Mouse (Mus musculus) CH12.LX (cell line): ENCODE data around the gene Borcs7. TPM values are rescaled to one million over a fixed set of nuclear protein-coding genes. Genes with fewer than 3 reads are reported as not detected.

Experiments
- DNase-seq: peaks from one replicate; pipeline ENCODE4 v3.0.0-alpha.2; 2013; ENCODE audit errors: extremely low read depth
- H3K27ac ChIP-seq: 2 replicates; pipeline ENCODE4 v1.5.1; 2012; ENCODE audit warnings: low read depth, mild to moderate bottlenecking, control low read depth, moderate library complexity; ENCODE audit not compliant: insufficient read depth
- H3K27me3 ChIP-seq: replicated peaks from 2 replicates; pipeline ENCODE3; 2012; ENCODE audit warnings: inconsistent platforms
- H3K36me3 ChIP-seq, 2 experiments: replicated peaks in 1 of 2; 2 replicates each; pipeline versions ENCODE3 to v1.6.1; 2012; ENCODE audit warnings: inconsistent platforms in 1 of 2, low read length in 1 of 2, mild to moderate bottlenecking in 1 of 2, mixed read lengths in 1 of 2, moderate library complexity in 1 of 2; ENCODE audit not compliant: control insufficient read depth in 1 of 2, insufficient read depth in 1 of 2
- H3K4me1 ChIP-seq, 2 experiments: 2 replicates each; pipeline ENCODE4 v1.6.1; 2012; ENCODE audit warnings: inconsistent platforms in 1 of 2, moderate library complexity in 1 of 2; ENCODE audit not compliant: insufficient read depth in 2 of 2, control insufficient read depth in 1 of 2
- H3K4me2 ChIP-seq: 2 replicates; pipeline ENCODE4 v1.6.1; 2012; ENCODE audit warnings: low read depth, mild to moderate bottlenecking, control low read depth; ENCODE audit not compliant: poor library complexity, insufficient read depth, severe bottlenecking
- H3K4me3 ChIP-seq, 3 experiments: fragments of 150-350 bp in 1 of 3; sonication (generic) in 1 of 3; replicated peaks in 1 of 3; 2 replicates each; pipeline versions ENCODE3 to v1.5.1; 2011 to 2012; ENCODE audit warnings: low read depth in 2 of 3, low read length in 2 of 3, mild to moderate bottlenecking in 2 of 3, moderate library complexity in 2 of 3, control low read depth in 1 of 3, improper control_type of control experiment in 1 of 3, inconsistent platforms in 1 of 3, mixed read lengths in 1 of 3; ENCODE audit not compliant: poor library complexity in 1 of 3
- H3K79me2 ChIP-seq: replicated peaks from 2 replicates; pipeline ENCODE4 v1.6.1; 2012; ENCODE audit warnings: mild to moderate bottlenecking, moderate library complexity; ENCODE audit not compliant: control insufficient read depth, poor library complexity, insufficient read depth, severe bottlenecking; ENCODE audit errors: extremely low read depth
- H3K9ac ChIP-seq: 2 replicates; pipeline ENCODE4 v1.6.1; 2012; ENCODE audit warnings: low read depth, mild to moderate bottlenecking, control low read depth, moderate library complexity; ENCODE audit not compliant: insufficient read depth
- H3K9me3 ChIP-seq: replicated peaks from 2 replicates; pipeline ENCODE3; 2012; ENCODE audit warnings: low read length, inconsistent platforms, mixed read lengths
- BHLHE40 ChIP-seq: IDR thresholded peaks from 2 replicates; pipeline ENCODE4 v1.6.1; 2011; ENCODE audit warnings: mild to moderate bottlenecking, low read depth, low read length, improper control_type of control experiment
- CHD1 ChIP-seq: IDR thresholded peaks from 2 replicates; pipeline ENCODE4 v1.6.1; 2012; ENCODE audit warnings: low read depth, low read length, improper control_type of control experiment, inconsistent platforms
- MAZ ChIP-seq: IDR thresholded peaks from 2 replicates; pipeline ENCODE4 v1.6.1; 2012; ENCODE audit warnings: low read depth, mild to moderate bottlenecking, inconsistent platforms, low read length, improper control_type of control experiment, moderate library complexity
- MXI1 ChIP-seq: IDR thresholded peaks from 2 replicates; pipeline ENCODE4 v1.6.1; 2011; ENCODE audit warnings: mild to moderate bottlenecking, low read depth, low read length, improper control_type of control experiment
- MYC ChIP-seq: IDR thresholded peaks from 2 replicates; pipeline ENCODE4 v1.6.1; 2011; ENCODE audit warnings: low read depth, mild to moderate bottlenecking, improper control_type of control experiment, low read length
- PAX5 ChIP-seq: IDR thresholded peaks from 2 replicates; pipeline ENCODE4 v1.6.1; 2012; ENCODE audit warnings: low read length, inconsistent platforms, mixed read lengths
- POLR2AphosphoS2 ChIP-seq: IDR thresholded peaks from 2 replicates; pipeline ENCODE4 v1.6.1; 2011; ENCODE audit warnings: low read depth, low read length, improper control_type of control experiment
- RAD21 ChIP-seq: IDR thresholded peaks from 2 replicates; pipeline ENCODE4 v1.6.1; 2011; ENCODE audit warnings: low read depth, mild to moderate bottlenecking, low read length, improper control_type of control experiment, moderate library complexity
- RCOR1 ChIP-seq: conservative IDR thresholded peaks from 2 replicates; pipeline ENCODE4 v1.6.1; 2012; ENCODE audit warnings: low read depth, mild to moderate bottlenecking, inconsistent platforms, low read length, improper control_type of control experiment
- SIN3A ChIP-seq: IDR thresholded peaks from 2 replicates; pipeline ENCODE4 v1.6.1; 2012; ENCODE audit warnings: low read length, improper control_type of control experiment, inconsistent platforms
- SMC3 ChIP-seq: IDR thresholded peaks from 2 replicates; pipeline ENCODE4 v1.6.1; 2011; ENCODE audit warnings: low read depth, low read length, improper control_type of control experiment
- TBP ChIP-seq: conservative IDR thresholded peaks from 2 replicates; pipeline ENCODE4 v1.6.1; 2011; ENCODE audit warnings: low read depth, low read length, improper control_type of control experiment
- UBTF ChIP-seq: IDR thresholded peaks from 2 replicates; pipeline ENCODE4 v1.6.1; 2012; ENCODE audit warnings: low read depth, mild to moderate bottlenecking, inconsistent platforms, low read length, improper control_type of control experiment, moderate library complexity
- ZC3H11A ChIP-seq: IDR thresholded peaks from 2 replicates; pipeline ENCODE4 v1.6.1; 2012; ENCODE audit warnings: low read depth, mild to moderate bottlenecking, inconsistent platforms, low read length, improper control_type of control experiment
- ZNF384 ChIP-seq: IDR thresholded peaks from 2 replicates; pipeline ENCODE4 v1.6.1; 2012; ENCODE audit warnings: low read depth, low read length, improper control_type of control experiment, inconsistent platforms
- dilution Hi-C: fragments of 300-500 bp; cut with MboI; formaldehyde crosslinking; loops from 2 replicates; pipeline ENCODE4 v1.14.3; 2020; ENCODE audit warnings: low sequenced_read_pairs; ENCODE audit not compliant: extremely low pct_unique_long_range_greater_than_20kb, extremely low pct_ligation_motif_present
- in situ Hi-C: fragments of 300-500 bp; cut with MboI; formaldehyde crosslinking; loops from 3 replicates; pipeline ENCODE4 v1.14.3; 2019; ENCODE audit warnings: low sequenced_read_pairs, low pct_ligation_motif_present, low pct_unique_long_range_greater_than_20kb, mixed read lengths
- polyA plus RNA-seq: library from polyadenylated mRNA; unstranded; fragments of >175 nt; gene quantifications from 2 replicates; pipeline ENCODE4 v1.2.1, GENCODE M21; 2012; ENCODE audit warnings: low read depth; ENCODE audit not compliant: insufficient read length
- total RNA-seq, 2 experiments: library from RNA; depleted of rRNA; stranded (reverse); fragments of 300-350 nt in 1 of 2; fragments of >200 nt in 1 of 2; gene quantifications; 2 replicates each; pipeline ENCODE4 v1.2.3; 2012 to 2014

Gene Borcs7
- total and polyA plus RNA-seq, 3 experiments: 6.6 to 14.5 (median 7.6) TPM

DNA sequence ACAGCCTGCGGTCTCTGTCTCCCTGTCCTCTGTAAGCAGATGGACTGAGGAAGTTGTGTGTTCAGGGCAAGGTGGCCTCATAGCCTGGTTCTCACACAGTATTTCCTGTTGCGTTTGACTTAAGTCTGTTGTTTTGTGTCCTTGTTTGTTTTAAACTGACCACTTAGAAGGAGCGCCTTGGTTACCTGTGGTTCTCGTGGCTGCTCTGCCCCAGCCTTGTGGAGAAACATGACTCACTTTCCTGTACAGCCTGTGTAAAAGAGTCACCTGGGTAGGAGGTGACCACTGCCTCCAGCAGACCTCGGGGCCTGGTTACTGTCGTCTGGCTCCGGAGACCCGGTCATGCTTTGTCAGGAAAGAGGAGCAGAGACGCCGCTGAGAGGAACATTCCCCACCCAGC lies 34.1 kb upstream of the Borcs7 start:
- no peak overlapping the region for H3K4me2 ChIP-seq
- TF ChIP-seq PAX5 (no peak), ZNF384 (no peak), CHD1 (no peak), TBP (no peak), MYC (no peak), SIN3A (no peak), RAD21 (no peak), MAZ (no peak), MXI1 (no peak)
- H3K4me3 ChIP-seq: no peak overlapping the region
- no peak for DNase-seq
- peaks cover 3% of the 10 kb centered on the region for H3K9me3 ChIP-seq
- dilution Hi-C loops: no loop called here
- no peaks in the 10 kb centered on the region for H3K79me2 ChIP-seq
- in situ Hi-C loops: no loop called here
- H3K4me1 ChIP-seq: peaks cover 0 to 9% of the 10 kb centered on the region in 2 experiments; a peak in 2 of 4 replicates
- no peak overlapping the region for H3K9ac ChIP-seq
- H3K27me3 ChIP-seq: no peaks in the 10 kb centered on the region
- peaks cover 47 to 60% of the 10 kb centered on the region in 2 experiments for H3K36me3 ChIP-seq
- H3K27ac ChIP-seq: no peak overlapping the region

DNA sequence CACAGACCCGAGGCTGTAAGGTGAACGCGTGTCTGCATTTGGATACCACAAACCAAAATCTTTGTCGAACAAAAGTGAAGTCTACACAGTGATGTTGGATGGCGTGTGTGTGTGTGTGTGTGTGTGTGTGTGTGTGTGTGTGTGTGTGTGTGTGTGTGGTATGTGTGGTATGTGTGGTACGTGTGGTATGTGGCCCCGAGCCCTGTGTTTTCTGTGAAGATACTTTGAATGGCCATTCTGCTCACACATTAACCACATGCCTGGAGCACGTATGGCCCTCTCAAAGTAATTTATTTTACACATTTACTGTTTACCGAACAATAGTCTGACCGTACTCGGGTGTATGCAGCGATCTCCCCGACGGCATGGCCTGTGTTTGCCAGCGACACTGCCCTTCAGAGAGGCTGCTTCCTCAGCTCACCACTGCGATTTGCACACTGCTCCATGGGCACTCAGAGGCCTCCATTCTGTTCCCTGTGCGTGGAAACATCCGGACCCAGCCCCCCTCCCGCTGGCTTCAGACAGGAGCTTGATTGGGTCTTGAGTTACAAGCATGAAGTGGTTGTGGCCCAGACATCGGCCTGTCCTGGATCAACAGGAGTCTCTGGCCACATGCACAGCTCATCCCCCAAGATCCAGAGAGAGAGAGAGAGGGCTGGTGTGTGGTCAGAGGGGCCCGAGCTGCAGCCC lies 33.4 kb upstream of the Borcs7 start:
- dilution Hi-C loops: no loop called here
- no peak overlapping the region for H3K9ac ChIP-seq
- DNase-seq: no peak
- H3K27ac ChIP-seq: no peak overlapping the region
- H3K79me2 ChIP-seq: no peaks in the 10 kb centered on the region
- H3K9me3 ChIP-seq: peaks cover 3% of the 10 kb centered on the region
- in situ Hi-C loops: no loop called here
- no peak overlapping the region for H3K4me3 ChIP-seq
- peaks cover 0 to 9% of the 10 kb centered on the region in 2 experiments; a peak in 2 of 4 replicates for H3K4me1 ChIP-seq
- TF ChIP-seq SMC3 (no peak), SIN3A (no peak), BHLHE40 (no peak), MXI1 (no peak), POLR2AphosphoS2 (no peak), RCOR1 (no peak), ZC3H11A (no peak), UBTF (no peak)
- no peak overlapping the region for H3K4me2 ChIP-seq
- H3K27me3 ChIP-seq: no peaks in the 10 kb centered on the region
- H3K36me3 ChIP-seq: peaks cover 47 to 60% of the 10 kb centered on the region in 2 experiments
